Mouse (Mus musculus) thymus, adult 2 months (tissue): ENCODE measurements around the gene Gart. TPM values are rescaled to one million over a fixed set of nuclear protein-coding genes. Genes with fewer than 3 reads are reported as not detected.
"Not testable (repeated sequence)": the region's sequence is repeated elsewhere in the genome, so short reads cannot be mapped to it uniquely, and the experiment has no call there.

Experiments
- DNase-seq: peaks from one replicate; pipeline ENCODE4 v3.0.0; 2021
- H3K27ac ChIP-seq: fragments of 200-500 bp; 2 replicates; pipeline ENCODE4 v1.5.1; 2012; ENCODE audit warnings: low read length, control low read depth; ENCODE audit not compliant: control insufficient read depth, insufficient read depth
- H3K27me3 ChIP-seq: fragments of 200-500 bp; 2 replicates; pipeline ENCODE4 v1.6.1; 2012; ENCODE audit warnings: mild to moderate bottlenecking, low read length, moderate library complexity, mixed read lengths; ENCODE audit not compliant: control insufficient read depth, insufficient read depth
- H3K36me3 ChIP-seq: fragments of 200-500 bp; 2 replicates; pipeline ENCODE4 v1.6.1; 2012; ENCODE audit warnings: mild to moderate bottlenecking, low read length, moderate library complexity; ENCODE audit not compliant: control insufficient read depth, insufficient read depth
- H3K4me1 ChIP-seq: fragments of 200-500 bp; replicated peaks from 2 replicates; pipeline ENCODE4 v1.6.1; 2012; ENCODE audit warnings: low read length; ENCODE audit not compliant: control insufficient read depth, insufficient read depth
- H3K4me3 ChIP-seq: fragments of 200-500 bp; 2 replicates; pipeline ENCODE4 v1.5.1; 2012; ENCODE audit warnings: mild to moderate bottlenecking, low read length, control low read depth, moderate library complexity; ENCODE audit not compliant: control insufficient read depth, insufficient read depth
- CTCF ChIP-seq: fragments of 200-500 bp; IDR thresholded peaks from 2 replicates; pipeline ENCODE4 v1.5.1; 2012; ENCODE audit warnings: mild to moderate bottlenecking, control low read depth, low read length, moderate library complexity, borderline replicate concordance; ENCODE audit not compliant: control insufficient read depth, poor library complexity, insufficient read depth; ENCODE audit errors: extremely low read depth
- POLR2A ChIP-seq: fragments of 200-500 bp; IDR thresholded peaks from 2 replicates; pipeline ENCODE4 v1.6.1; 2012; ENCODE audit warnings: mild to moderate bottlenecking, low read length, control low read depth, moderate library complexity; ENCODE audit not compliant: control insufficient read depth, poor library complexity, insufficient read depth; ENCODE audit errors: extremely low read depth
- WGBS: fragments of 180-500 bp; shearing (Covaris S2); methylation state at CpG from one replicate; pipeline ENCODE4 v1.1.7; 2018; 5-methylcytosine and 5-hydroxymethylcytosine counted together
- polyA plus RNA-seq: library from polyadenylated mRNA; depleted of rRNA; stranded (reverse); fragments of >200 nt; gene quantifications from 2 replicates; pipeline ENCODE4 v1.2.3, GENCODE M21; 2012

The Gart gene
- polyA plus RNA-seq, 1 experiment = 44.6 TPM

- H3K27ac ChIP-seq = peak overlapping the region; percentile 82; the same call in 1 of the 2 replicates
- peak; percentile 79 for DNase-seq
- no peak for TF ChIP-seq POLR2A
- TF ChIP-seq CTCF = no peak
- peak overlapping the region; percentile 63 for H3K4me3 ChIP-seq
- under 1% methylated on average over 25 of the region's 25 CpGs for WGBS
- H3K27me3 ChIP-seq = no peaks in the 10 kb centered on the region
- peaks cover 14% of the 10 kb centered on the region for H3K36me3 ChIP-seq
- H3K4me1 ChIP-seq = peaks cover 2% of the 10 kb centered on the region
These were observed 1.4 kb upstream of the Gart start for GRCm38 (mm10) chr16:91648220-91648550.

- TF ChIP-seq POLR2A = peak; percentile 96
- 0 out of 2 replicates have a peak, but pooled peaks have one; percentile 37 for TF ChIP-seq CTCF
- Histone ChIP-seq H3K36me3 (peaks cover 13% of the 10 kb centered on the region), H3K4me1 (peaks cover 2% of the 10 kb centered on the region), H3K4me3 (peak within 1 kb of the TSS; percentile 72), H3K27ac (peak within 1 kb of the TSS; percentile 87), H3K27me3 (no peaks in the 10 kb centered on the region)
- under 1% methylated on average over 69 of the region's 70 CpGs for whole genome bisulfite sequencing
- peak; percentile 95 for DNase-seq
These were observed 888 bp upstream of the Gart start, which contains the start of gene Son for GRCm38 (mm10) chr16:91647461-91648219. TSS of gene Son (plus strand) at chr16:91647506.

GRCm38 (mm10) chr16:91645995-91646602 lies 653 bp downstream of the Gart start:
- Histone ChIP-seq H3K27me3 (no peaks in the 10 kb centered on the region), H3K4me3 (peak overlapping the region; percentile 72), H3K4me1 (peaks cover 2% of the 10 kb centered on the region; the same call in 1 of the 2 replicates), H3K27ac (peak overlapping the region; percentile 46; the same call in 1 of the 2 replicates), H3K36me3 (peaks cover 8% of the 10 kb centered on the region)
- peak; percentile 45 for DNase-seq
- TF ChIP-seq POLR2A = no peak
- TF ChIP-seq CTCF = no peak
- under 1% methylated on average over 11 of the region's 11 CpGs for WGBS

DNA sequence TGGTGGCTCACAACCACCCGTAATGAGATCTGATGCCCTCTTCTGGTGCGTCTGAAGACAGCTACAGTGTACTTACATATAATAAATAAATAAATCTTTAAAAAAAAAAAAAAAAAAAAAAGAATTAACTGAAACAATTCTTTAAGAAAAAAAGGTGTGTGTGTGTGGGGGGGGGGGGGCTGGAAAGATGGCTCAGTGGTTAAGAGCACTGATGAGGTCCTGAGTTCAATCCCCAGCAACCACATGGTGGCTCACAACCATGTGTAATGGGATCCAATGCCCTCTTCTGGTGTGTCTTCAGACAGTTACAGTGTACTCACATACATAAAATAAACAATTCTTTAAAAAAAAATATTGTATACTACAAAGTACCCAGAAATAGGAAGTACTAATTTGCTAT lies 1.3 kb downstream of the Gart start:
- H3K27me3 ChIP-seq, H3K4me1 ChIP-seq, DNase-seq, H3K27ac ChIP-seq, H3K4me3 ChIP-seq: not testable (repeated sequence)
- peaks cover 12% of the 10 kb centered on the region for H3K36me3 ChIP-seq
- 75% methylated on average over 1 of the region's 2 CpGs for WGBS

GRCm38 (mm10) chr16:91644901-91645300 lies 1.9 kb downstream of the Gart start:
- no peak for TF ChIP-seq CTCF
- WGBS = 89% methylated on average over 2 of the region's 2 CpGs
- Histone ChIP-seq H3K4me1 (peaks cover 2% of the 10 kb centered on the region; the same call in 1 of the 2 replicates), H3K4me3 (no peak overlapping the region), H3K27ac (no peak overlapping the region), H3K36me3 (peaks cover 17% of the 10 kb centered on the region), H3K27me3 (no peaks in the 10 kb centered on the region)
- no peak for DNase-seq

DNA sequence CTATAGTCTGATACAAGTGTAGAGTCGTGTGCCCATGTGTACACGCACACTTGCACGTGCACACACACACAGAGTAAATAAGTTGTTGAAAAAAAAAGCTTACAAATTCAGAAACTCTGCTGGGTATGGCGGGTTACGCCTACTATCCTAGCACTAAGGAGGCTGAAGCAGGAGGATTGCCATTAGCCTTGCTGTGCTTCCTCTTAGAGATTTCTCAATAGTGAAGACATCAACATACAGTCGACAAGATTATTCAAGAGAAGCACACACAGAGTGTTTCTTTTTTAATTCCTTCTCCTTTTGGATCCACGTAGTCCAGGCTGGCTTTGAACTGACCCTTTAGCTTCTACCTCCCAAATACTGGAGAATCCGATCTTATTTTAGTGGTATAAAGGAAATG lies 6.6 kb downstream of the Gart start:
- Histone ChIP-seq H3K4me3 (no peak overlapping the region), H3K4me1 (no peaks in the 10 kb centered on the region), H3K27me3 (no peaks in the 10 kb centered on the region), H3K27ac (no peak overlapping the region), H3K36me3 (peaks cover 49% of the 10 kb centered on the region)
- no peak for DNase-seq
- TF ChIP-seq CTCF (no peak), POLR2A (no peak)
- whole genome bisulfite sequencing = 96% methylated on average over 8 of the region's 8 CpGs

GRCm38 (mm10) chr16:91639636-91640035 lies 7.1 kb downstream of the Gart start:
- Histone ChIP-seq H3K27ac (no peak overlapping the region), H3K4me1 (no peaks in the 10 kb centered on the region), H3K36me3 (peaks cover 49% of the 10 kb centered on the region), H3K4me3 (no peak overlapping the region), H3K27me3 (no peaks in the 10 kb centered on the region)
- no peak for TF ChIP-seq CTCF
- no peak for DNase-seq
- over 99% methylated on average over 2 of the region's 2 CpGs for WGBS
